Mouse (Mus musculus) G1E (cell line): ENCODE results near the gene Rsl1.
"Not testable (repeated sequence)": the region's sequence is repeated elsewhere in the genome, so short reads cannot be mapped to it uniquely, and the experiment has no call there.

Experiments
- CTCF ChIP-seq: IDR thresholded peaks from 2 replicates; pipeline ENCODE4 v1.5.1; 2012; ENCODE audit warnings: low read depth, low read length, inconsistent platforms, mixed read lengths
- GATA1 ChIP-seq: IDR thresholded peaks from 2 replicates; pipeline ENCODE4 v1.6.1; 2012; ENCODE audit warnings: borderline replicate concordance, low read length, inconsistent platforms, mixed read lengths
- GATA2 ChIP-seq: IDR thresholded peaks from 2 replicates; pipeline ENCODE4 v1.6.1; 2012; ENCODE audit warnings: low read depth, low read length, inconsistent platforms, borderline replicate concordance
- POLR2AphosphoS5 ChIP-seq: IDR thresholded peaks from 2 replicates; pipeline ENCODE4 v1.6.1; 2012; ENCODE audit warnings: low read depth, low read length, inconsistent platforms; ENCODE audit not compliant: insufficient replicate concordance
- TAL1 ChIP-seq: conservative IDR thresholded peaks from 2 replicates; pipeline ENCODE4 v1.6.1; 2012; ENCODE audit warnings: low read depth, low read length, inconsistent platforms, mixed read lengths

- TF ChIP-seq CTCF, GATA2, GATA1, POLR2AphosphoS5, TAL1: not testable (repeated sequence)
Observed at GRCm38 (mm10) chr13:67166122-67166521, 6.9 kb upstream of the Rsl1 start.
